Mouse (Mus musculus): Measurements from ENCODE around the gene Ccdc30. TPM values are rescaled to one million over a fixed set of nuclear protein-coding genes. Genes with fewer than 3 reads are reported as not detected.
A peak's percentile ranks its signal among the peaks of the same experiment; 100 is the strongest.

Gene Ccdc30
- polyA plus RNA-seq, 1 experiment from 2014 or later = 17.9 TPM

GRCm38 (mm10) chr4:119442539-119442938 is 27.2 kb upstream of the Ccdc30 start:
- Histone ChIP-seq H3K36me3 (no peaks in the 10 kb centered on the region), H3K9me3 (no peaks in the 10 kb centered on the region), H3K4me1 (replicated peaks) (no peaks in the 10 kb centered on the region; the same call in 1 of the 2 replicates), H3K4me2 (no peak overlapping the region), H3K27me3 (no peaks in the 10 kb centered on the region), H3K4me3 (no peak overlapping the region), H3K9ac (no peak overlapping the region), H3K27ac (replicated peaks) (no peak overlapping the region)
- ATAC-seq (ENCODE audit: low read depth) = no peak
- 45% methylated on average over 6 of the region's 6 CpGs for WGBS

- no peaks in the 10 kb centered on the region for H3K9me3 ChIP-seq
- no peak overlapping the region for H3K27ac ChIP-seq (replicated peaks)
- H3K4me3 ChIP-seq = no peak overlapping the region
- ATAC-seq (ENCODE audit: low read depth) = no peak
- no peaks in the 10 kb centered on the region for H3K36me3 ChIP-seq
- no peaks in the 10 kb centered on the region for H3K27me3 ChIP-seq
- H3K4me2 ChIP-seq = no peak overlapping the region
- H3K4me1 ChIP-seq (replicated peaks) = no peaks in the 10 kb centered on the region; the same call in 1 of the 2 replicates
- no peak overlapping the region for H3K9ac ChIP-seq
- 89% methylated on average over 4 of the region's 4 CpGs for WGBS
These were observed 26.5 kb upstream of the Ccdc30 start for GRCm38 (mm10) chr4:119441836-119442235.

GRCm38 (mm10) chr4:119437936-119438335 is 22.6 kb upstream of the Ccdc30 start:
- ATAC-seq (ENCODE audit: low read depth) = no peak
- no peak overlapping the region for H3K4me2 ChIP-seq
- no peaks in the 10 kb centered on the region for H3K27me3 ChIP-seq
- H3K9ac ChIP-seq = no peak overlapping the region
- H3K4me3 ChIP-seq = no peak overlapping the region
- H3K4me1 ChIP-seq (replicated peaks) = no peaks in the 10 kb centered on the region; the same call in 1 of the 2 replicates
- WGBS = 89% methylated on average over 2 of the region's 2 CpGs
- no peak overlapping the region for H3K27ac ChIP-seq (replicated peaks)
- H3K9me3 ChIP-seq = peaks cover 4% of the 10 kb centered on the region
- H3K36me3 ChIP-seq = no peaks in the 10 kb centered on the region

- no peaks in the 10 kb centered on the region for H3K36me3 ChIP-seq
- WGBS = 25% methylated on average over 5 of the region's 5 CpGs
- no peaks in the 10 kb centered on the region for H3K9me3 ChIP-seq
- no peak overlapping the region for H3K9ac ChIP-seq
- H3K4me2 ChIP-seq = no peak overlapping the region
- H3K27ac ChIP-seq (replicated peaks) = no peak overlapping the region
- 0 out of 2 replicates have a peak, but pooled peaks cover 3% of the 10 kb centered on the region for H3K27me3 ChIP-seq
- ATAC-seq (ENCODE audit: low read depth) = no peak
- no peaks in the 10 kb centered on the region for H3K4me1 ChIP-seq (replicated peaks)
- H3K4me3 ChIP-seq = no peak overlapping the region
These were observed 15.4 kb upstream of the Ccdc30 start for GRCm38 (mm10) chr4:119430678-119431077.

GRCm38 (mm10) chr4:119427680-119428079 is 12.4 kb upstream of the Ccdc30 start:
- Histone ChIP-seq H3K9me3 (no peaks in the 10 kb centered on the region), H3K4me3 (no peak overlapping the region), H3K4me2 (no peak overlapping the region), H3K27me3 (0 out of 2 replicates have a peak, but pooled peaks cover 3% of the 10 kb centered on the region), H3K36me3 (no peaks in the 10 kb centered on the region), H3K27ac (replicated peaks) (no peak overlapping the region), H3K9ac (no peak overlapping the region), H3K4me1 (replicated peaks) (peaks cover 10% of the 10 kb centered on the region)
- WGBS = 59% methylated on average over 2 of the region's 2 CpGs
- ATAC-seq (ENCODE audit: low read depth) = no peak

- Histone ChIP-seq H3K36me3 (no peaks in the 10 kb centered on the region), H3K4me1 (replicated peaks) (peaks cover 20% of the 10 kb centered on the region), H3K9me3 (no peaks in the 10 kb centered on the region), H3K27ac (replicated peaks) (no peak overlapping the region; the same call in 1 of the 2 replicates), H3K27me3 (0 out of 2 replicates have a peak, but pooled peaks cover 3% of the 10 kb centered on the region), H3K9ac (no peak overlapping the region), H3K4me2 (no peak overlapping the region), H3K4me3 (no peak overlapping the region)
- 45% methylated on average over 2 of the region's 2 CpGs for WGBS
- no peak for ATAC-seq (ENCODE audit: low read depth)
These were observed 10.3 kb upstream of the Ccdc30 start for GRCm38 (mm10) chr4:119425601-119426000.

- H3K27ac ChIP-seq (replicated peaks) = no peak overlapping the region
- 0 out of 2 replicates have a peak, but pooled peaks cover 3% of the 10 kb centered on the region for H3K27me3 ChIP-seq
- no peak for ATAC-seq (ENCODE audit: low read depth)
- peaks cover 20% of the 10 kb centered on the region for H3K4me1 ChIP-seq (replicated peaks)
- 97% methylated on average over 2 of the region's 2 CpGs for WGBS
- no peak overlapping the region for H3K4me3 ChIP-seq
- H3K9me3 ChIP-seq = no peaks in the 10 kb centered on the region
- H3K36me3 ChIP-seq = no peaks in the 10 kb centered on the region
- no peak overlapping the region for H3K4me2 ChIP-seq
- H3K9ac ChIP-seq = no peak overlapping the region
These were observed 9.8 kb upstream of the Ccdc30 start for GRCm38 (mm10) chr4:119425077-119425476.

GRCm38 (mm10) chr4:119422294-119422964 is 7.1 kb upstream of the Ccdc30 start, which contains the start of the genes Ppcs and Zmynd12:
Ppcs (minus strand) TSS chr4:119422420.
Zmynd12 (plus strand) TSS chr4:119422814.
- under 1% methylated on average over 52 of the region's 52 CpGs for WGBS
- Histone ChIP-seq H3K4me2 (peak within 1 kb of the TSS; percentile 90), H3K4me3 (peak within 1 kb of the TSS; percentile 73), H3K27ac (replicated peaks) (peak within 1 kb of the TSS; percentile 90), H3K4me1 (replicated peaks) (peaks cover 20% of the 10 kb centered on the region), H3K9me3 (no peaks in the 10 kb centered on the region), H3K9ac (peak within 1 kb of the TSS; percentile 89), H3K27me3 (no peaks in the 10 kb centered on the region), H3K36me3 (0 out of 2 replicates have a peak, but pooled peaks cover 7% of the 10 kb centered on the region)
- ATAC-seq (ENCODE audit: low read depth) = peak; percentile 96

GRCm38 (mm10) chr4:119421921-119422293 is 6.6 kb upstream of the Ccdc30 start:
- Histone ChIP-seq H3K9ac (peak overlapping the region; percentile 89), H3K4me1 (replicated peaks) (peaks cover 20% of the 10 kb centered on the region), H3K4me2 (peak overlapping the region; percentile 90), H3K27ac (replicated peaks) (peak overlapping the region; percentile 90), H3K4me3 (peak overlapping the region; percentile 73), H3K27me3 (no peaks in the 10 kb centered on the region), H3K36me3 (0 out of 2 replicates have a peak, but pooled peaks cover 7% of the 10 kb centered on the region), H3K9me3 (no peaks in the 10 kb centered on the region)
- WGBS = under 1% methylated on average over 31 of the region's 31 CpGs
- peak; percentile 76 for ATAC-seq (ENCODE audit: low read depth)

- WGBS = 58% methylated on average over 3 of the region's 3 CpGs
- Histone ChIP-seq H3K9me3 (no peaks in the 10 kb centered on the region), H3K36me3 (0 out of 2 replicates have a peak, but pooled peaks cover 7% of the 10 kb centered on the region), H3K4me1 (replicated peaks) (peaks cover 20% of the 10 kb centered on the region), H3K27ac (replicated peaks) (peak overlapping the region; percentile 90; the same call in 1 of the 2 replicates), H3K27me3 (no peaks in the 10 kb centered on the region), H3K4me2 (peak overlapping the region; percentile 90), H3K4me3 (peak overlapping the region; percentile 73), H3K9ac (peak overlapping the region; percentile 89)
- no peak for ATAC-seq (ENCODE audit: low read depth)
These were observed 5.9 kb upstream of the Ccdc30 start for GRCm38 (mm10) chr4:119421191-119421590.

- Histone ChIP-seq H3K9me3 (no peaks in the 10 kb centered on the region), H3K36me3 (0 out of 2 replicates have a peak, but pooled peaks cover 7% of the 10 kb centered on the region), H3K27me3 (no peaks in the 10 kb centered on the region), H3K4me1 (replicated peaks) (peaks cover 32% of the 10 kb centered on the region), H3K27ac (replicated peaks) (no peak overlapping the region), H3K4me3 (no peak overlapping the region), H3K4me2 (no peak overlapping the region), H3K9ac (no peak overlapping the region)
- WGBS = 86% methylated on average over 3 of the region's 3 CpGs
- no peak for ATAC-seq (ENCODE audit: low read depth)
These were observed 2.6 kb upstream of the Ccdc30 start for GRCm38 (mm10) chr4:119417894-119418293.

GRCm38 (mm10) chr4:119417270-119417669 is 1.9 kb upstream of the Ccdc30 start:
- H3K4me1 ChIP-seq (replicated peaks) = peaks cover 37% of the 10 kb centered on the region
- no peaks in the 10 kb centered on the region for H3K27me3 ChIP-seq
- no peak overlapping the region for H3K27ac ChIP-seq (replicated peaks)
- H3K4me2 ChIP-seq = no peak overlapping the region
- no peak overlapping the region for H3K4me3 ChIP-seq
- H3K9me3 ChIP-seq = no peaks in the 10 kb centered on the region
- H3K9ac ChIP-seq = no peak overlapping the region
- no peak for ATAC-seq (ENCODE audit: low read depth)
- H3K36me3 ChIP-seq = 0 out of 2 replicates have a peak, but pooled peaks cover 7% of the 10 kb centered on the region
- 82% methylated on average over 3 of the region's 3 CpGs for WGBS
